ENCODE assay signal across 13 mouse cellular contexts in genomic region chr1:107917037-107917436, GRCm38 (mm10).
DNase-seq lines count a peak whose midpoint lies in the region; ATAC-seq lines count a peak whose summit lies in the region.
"Had no signal": no experiment of that assay in that cellular context is flagged by ENCODE, and none has a peak within 500 bp of the region (broad histone marks: within the 10 kb centered on the region; RNA-seq: fewer than 3 reads in every experiment).

No protein-coding gene starts in this region.

- H3K27me3 ChIP-seq in kidney, embryonic 15.5 days: no peaks in the 10 kb centered on the region
- H3K27me3 ChIP-seq in heart, embryonic 13.5 days (replicated peaks): no peaks in the 10 kb centered on the region
- H3K27me3 ChIP-seq in limb, embryonic 12.5 days: no peaks in the 10 kb centered on the region
- H3K27me3 ChIP-seq: embryonic facial prominence, embryonic 13.5 days; intestine, embryonic 15.5 days; neural tube, embryonic 15.5 days had no signal

- 14% methylated on average over 5 of the region's 5 CpGs for WGBS in kidney, embryonic 15.5 days
- 18% methylated on average over 5 of the region's 5 CpGs for WGBS in heart, embryonic 13.5 days
- WGBS in limb, embryonic 12.5 days: 13% methylated on average over 5 of the region's 5 CpGs

- H3K4me3 ChIP-seq in kidney, embryonic 15.5 days (replicated peaks): no peak overlapping the region
- H3K4me3 ChIP-seq in heart, embryonic 13.5 days: no peak overlapping the region
- no peak overlapping the region for H3K4me3 ChIP-seq in limb, embryonic 12.5 days (replicated peaks)
- H3K4me3 ChIP-seq: embryonic facial prominence, embryonic 13.5 days; forebrain, embryonic 10.5 days; intestine, embryonic 15.5 days; midbrain, embryonic 10.5 days; neural tube, embryonic 15.5 days had no signal

- peaks cover 17% of the 10 kb centered on the region for H3K4me1 ChIP-seq in kidney, embryonic 15.5 days
- H3K4me1 ChIP-seq in heart, embryonic 13.5 days: peaks cover 33% of the 10 kb centered on the region
- H3K4me1 ChIP-seq in limb, embryonic 12.5 days (replicated peaks): peaks cover 36% of the 10 kb centered on the region
- H3K4me1 ChIP-seq: intestine, embryonic 15.5 days; midbrain, embryonic 10.5 days had no signal

- H3K27ac ChIP-seq in kidney, embryonic 15.5 days: no peak overlapping the region
- H3K27ac ChIP-seq in heart, embryonic 13.5 days (replicated peaks): peak overlapping the region; percentile 75
- no peak overlapping the region for H3K27ac ChIP-seq in limb, embryonic 12.5 days
- H3K27ac ChIP-seq: embryonic facial prominence, embryonic 13.5 days; forebrain, embryonic 10.5 days; intestine, embryonic 15.5 days; midbrain, embryonic 10.5 days; neural tube, embryonic 15.5 days had no signal

- no peak for DNase-seq in kidney, adult 18-20 months
- DNase-seq in forelimb bud, embryonic 11.5 days (ENCODE audit: low read depth, low spot score): peak; percentile 58
- DNase-seq in thymus, postnatal 10 days (ENCODE audit: low spot score in 2 of 2): no peak
- DNase-seq in liver: no peak

- H3K36me3 ChIP-seq in kidney, embryonic 15.5 days: no peaks in the 10 kb centered on the region
- no peaks in the 10 kb centered on the region for H3K36me3 ChIP-seq in heart, embryonic 13.5 days
- no peaks in the 10 kb centered on the region for H3K36me3 ChIP-seq in limb, embryonic 12.5 days
- H3K36me3 ChIP-seq: embryonic facial prominence, embryonic 13.5 days; forebrain, embryonic 10.5 days; intestine, embryonic 15.5 days; midbrain, embryonic 10.5 days; neural tube, embryonic 15.5 days had no signal

- no peak overlapping the region for H3K4me2 ChIP-seq in kidney, embryonic 15.5 days
- peak overlapping the region; percentile 31 for H3K4me2 ChIP-seq in heart, embryonic 13.5 days
- H3K4me2 ChIP-seq in limb, embryonic 12.5 days: no peak overlapping the region
- H3K4me2 ChIP-seq: embryonic facial prominence, embryonic 13.5 days; intestine, embryonic 15.5 days; neural tube, embryonic 15.5 days had no signal

- peak; percentile 54; the same call in 1 of the 2 replicates for ATAC-seq in kidney, embryonic 15.5 days (replicated peaks; ENCODE audit: low FRiP score)
- ATAC-seq in heart, embryonic 13.5 days (ENCODE audit: extremely low read depth, insufficient number of reproducible peaks, low FRiP score, low TSS enrichment): no peak
- ATAC-seq in limb, embryonic 12.5 days (ENCODE audit: insufficient number of reproducible peaks, insufficient read depth, low FRiP score, low TSS enrichment, low read depth): peak; percentile 56; the same call in 1 of the 2 replicates
- ATAC-seq: CD4-positive, CD25-positive, alpha-beta regulatory T cell, adult 4 months; intestine, embryonic 15.5 days had no signal

- H3K9ac ChIP-seq in kidney, embryonic 15.5 days: no peak overlapping the region
- H3K9ac ChIP-seq in heart, embryonic 13.5 days: no peak overlapping the region
- no peak overlapping the region for H3K9ac ChIP-seq in limb, embryonic 12.5 days (replicated peaks)
- H3K9ac ChIP-seq: embryonic facial prominence, embryonic 13.5 days; intestine, embryonic 15.5 days; neural tube, embryonic 15.5 days had no signal

- H3K9me3 ChIP-seq in kidney, embryonic 15.5 days (replicated peaks): no peaks in the 10 kb centered on the region
- H3K9me3 ChIP-seq in heart, embryonic 13.5 days: no peaks in the 10 kb centered on the region
- no peaks in the 10 kb centered on the region for H3K9me3 ChIP-seq in limb, embryonic 12.5 days
- H3K9me3 ChIP-seq: embryonic facial prominence, embryonic 13.5 days; forebrain, embryonic 10.5 days; intestine, embryonic 15.5 days; midbrain, embryonic 10.5 days; neural tube, embryonic 15.5 days had no signal
